ENCODE assay signal across 24 mouse cellular contexts in genomic region chr12:65367866-65368419, GRCm38 (mm10).
DNase-seq lines count a peak whose midpoint lies in the region; ATAC-seq and TF ChIP-seq lines count a peak whose summit lies in the region.
"Had no signal": no experiment of that assay in that cellular context is flagged by ENCODE, and none has a peak within 500 bp of the region (broad histone marks: within the 10 kb centered on the region; RNA-seq: fewer than 3 reads in every experiment).

No protein-coding gene starts in this region.

- no peaks in the 10 kb centered on the region for H3K36me3 ChIP-seq in lung, embryonic 14.5 days (ENCODE audit: insufficient read depth)
- H3K36me3 ChIP-seq: embryonic facial prominence, embryonic 13.5 days; embryonic facial prominence, embryonic 15.5 days; forebrain, embryonic 10.5 days; forebrain, embryonic 12.5 days had no signal

- DNase-seq in lung, embryonic 14.5 days = no peak
- DNase-seq in lung, postnatal 36 days = no peak
- DNase-seq in ES-CJ7 (ENCODE audit: low read depth, low spot score) (peak; percentile 20), MEL-GATA-1-ER (ENCODE audit: extremely low read depth, low read depth) (peak; percentile 12), ZHBTc4 (ENCODE audit: low read depth, low spot score) (peak; percentile 30)
- DNase-seq in kidney, adult 11 months = no peak
- DNase-seq in urinary bladder, adult 18-20 months (ENCODE audit: low spot score in 2 of 2) = no peak
- DNase-seq: adrenal gland, adult 2 months; adrenal gland, postnatal 10 days; adrenal gland, postnatal 25 days; cerebellum, adult 11 months; cerebellum, adult 18-20 months; cerebellum, adult 8-10 months; cerebellum, adult 9-11 months; cerebellum, postnatal 25 days; embryo, embryonic 11 days had no signal

- no peak overlapping the region for H3K4me2 ChIP-seq in lung, embryonic 14.5 days
- H3K4me2 ChIP-seq: embryonic facial prominence, embryonic 13.5 days; embryonic facial prominence, embryonic 15.5 days; forebrain, embryonic 12.5 days had no signal

- no peak overlapping the region for H3K4me3 ChIP-seq in lung, embryonic 14.5 days (ENCODE audit: low read depth, low read length)
- H3K4me3 ChIP-seq: embryonic facial prominence, embryonic 13.5 days; embryonic facial prominence, embryonic 15.5 days; erythroblast, embryonic 14.5 days; forebrain, embryonic 10.5 days; forebrain, embryonic 12.5 days had no signal

- H3K27ac ChIP-seq in lung, embryonic 14.5 days (ENCODE audit: low read depth) = 0 out of 2 replicates have a peak overlapping the region, but pooled peaks have one; percentile 2
- H3K27ac ChIP-seq: embryonic facial prominence, embryonic 13.5 days; embryonic facial prominence, embryonic 15.5 days; forebrain, embryonic 10.5 days; forebrain, embryonic 12.5 days had no signal

- no peaks in the 10 kb centered on the region for H3K27me3 ChIP-seq in lung, embryonic 14.5 days (ENCODE audit: insufficient read depth, low read length)
- H3K27me3 ChIP-seq: embryonic facial prominence, embryonic 13.5 days; embryonic facial prominence, embryonic 15.5 days; forebrain, embryonic 12.5 days had no signal

- no peak for ATAC-seq in lung, embryonic 14.5 days (ENCODE audit: insufficient read depth)
- no peak for ATAC-seq in megakaryocyte-erythroid progenitor cell, adult 5-6 weeks (replicated peaks; ENCODE audit: low FRiP score, low TSS enrichment, poor library complexity, severe bottlenecking)
- ATAC-seq: forebrain, embryonic 14.5 days; forebrain, embryonic 16.5 days had no signal

- 52% methylated on average over 1 of the region's 1 CpGs for WGBS in lung, embryonic 14.5 days

- TF ChIP-seq CTCF in lung, embryonic 14.5 days (IDR thresholded peaks at IDR 0.05; ENCODE audit: low read depth) = no peak

- no peak overlapping the region for H3K9ac ChIP-seq in lung, embryonic 14.5 days
- H3K9ac ChIP-seq: embryonic facial prominence, embryonic 13.5 days; embryonic facial prominence, embryonic 15.5 days; forebrain, embryonic 12.5 days had no signal

- no peaks in the 10 kb centered on the region for H3K4me1 ChIP-seq in lung, embryonic 14.5 days (ENCODE audit: insufficient read depth)
- H3K4me1 ChIP-seq: embryonic facial prominence, embryonic 13.5 days; embryonic facial prominence, embryonic 15.5 days; forebrain, embryonic 10.5 days; forebrain, embryonic 12.5 days had no signal

- no peaks in the 10 kb centered on the region for H3K9me3 ChIP-seq in lung, embryonic 14.5 days (ENCODE audit: low read depth, low read length)
- H3K9me3 ChIP-seq: embryonic facial prominence, embryonic 13.5 days; embryonic facial prominence, embryonic 15.5 days; forebrain, embryonic 10.5 days; forebrain, embryonic 12.5 days had no signal

Comparison
In these comparisons a context has a peak if more than half of its experiments do, and no peak if none do; other contexts are left out.
1. DNase-seq: peak in ES-CJ7 (single experiment), MEL-GATA-1-ER (single experiment) and ZHBTc4 (single experiment); none in lung, embryonic 14.5 days (single experiment), lung, postnatal 36 days (single experiment), kidney, adult 11 months (single experiment) and urinary bladder, adult 18-20 months (0 of 2).